Comparison of ENCODE assay signal across 18 mouse cellular contexts in genomic region chr14:32695906-32696305, GRCm38 (mm10). TPM values are rescaled to one million over a fixed set of nuclear protein-coding genes. Genes with fewer than 3 reads are reported as not detected.
DNase-seq lines count a peak whose midpoint lies in the region; ATAC-seq lines count a peak whose summit lies in the region.
"Had no signal": no experiment of that assay in that cellular context is flagged by ENCODE, and none has a peak within 500 bp of the region (broad histone marks: within the 10 kb centered on the region; RNA-seq: fewer than 3 reads in every experiment).

No protein-coding gene starts in this region.

- ATAC-seq in granulocyte monocyte progenitor cell, adult 5-6 weeks (replicated peaks; ENCODE audit: poor library complexity, severe bottlenecking): peak; percentile 55
- ATAC-seq in megakaryocyte progenitor cell, adult 5-6 weeks (replicated peaks; ENCODE audit: poor library complexity): peak; percentile 73
- ATAC-seq: activated CD4-positive, CD25-positive, alpha-beta regulatory T cell, adult 4 months; CD4-positive, CD25-positive, alpha-beta regulatory T cell, adult 4 months; Patski had no signal

- intact Hi-C loops in left cerebral cortex, postnatal 14 days (cut with DNase I): no loop called here

- no peak for DNase-seq in left cerebral cortex, postnatal 14 days (ENCODE audit: low spot score in 2 of 2)
- DNase-seq in cerebellum, adult 18-20 months: no peak
- DNase-seq: adrenal gland, adult 2 months; adrenal gland, adult 8-10 months; adrenal gland, postnatal 10 days; adrenal gland, postnatal 14 days; adrenal gland, postnatal 25 days; adrenal gland, postnatal 36 days; B cell, adult 2 months; cerebellum, adult 11 months; cerebellum, adult 11-12 months; cerebellum, adult 2 months had no signal

RNA-seq across cellular contexts. Expression of gene 3425401B19Rik, which starts 10.8 kb away (rescaled TPM):
- not detected in 2 replicates for total RNA-seq in granulocyte monocyte progenitor cell, adult 5-6 weeks (2014; fragmentation: Nextera tagmentation)
- not detected in 2 replicates for total RNA-seq in granulocyte monocyte progenitor cell, adult 5-6 weeks (2017)
- not detected in 2 replicates for total RNA-seq in megakaryocyte progenitor cell, adult 5-6 weeks (2015)
- total RNA-seq in megakaryocyte progenitor cell, adult 5-6 weeks (2017): not detected in 2 replicates
- total RNA-seq in left cerebral cortex, postnatal 14 days (2021): under 1 TPM; 0.13 to 0.15 TPM
- total RNA-seq: adrenal gland, adult 2 months; MEL had no signal
